Mouse (Mus musculus): ENCODE measurements at regions not wholly inside any gene's neighbourhood (a gene's known extent, or its start where the extent isn't known, plus 50 kb on each side); places are given as distances from the start of the nearest gene placed in this dataset.

DNA sequence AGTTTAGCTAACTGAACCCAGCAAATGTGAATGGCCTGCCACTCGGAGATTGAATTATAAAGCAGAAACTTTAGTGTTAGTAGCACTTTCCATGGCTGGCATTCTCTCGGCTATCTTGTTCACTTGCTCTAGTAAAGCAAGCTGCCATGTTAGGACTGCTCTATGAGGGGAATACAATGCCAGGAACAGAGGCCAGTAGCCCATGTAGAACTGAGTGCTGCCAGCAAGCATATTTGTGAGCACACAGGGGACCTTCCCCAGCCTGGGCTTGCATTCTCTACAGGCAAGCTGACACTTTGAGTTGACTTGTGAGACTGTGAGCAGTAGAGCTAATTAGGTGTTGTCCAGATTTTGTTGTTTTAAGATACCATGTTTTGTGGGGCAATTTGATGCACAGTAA is 111.0 kb upstream of the Tdrd3 start:
- TF ChIP-seq HCFC1 (IDR thresholded peaks at IDR 0.05; ENCODE audit: borderline replicate concordance, insufficient read depth, low read length), result no peak
- no peak for TF ChIP-seq CHD2 (IDR thresholded peaks at IDR 0.05; ENCODE audit: low read depth, low read length)
- no peak for TF ChIP-seq ZNF384 (IDR thresholded peaks at IDR 0.05; ENCODE audit: low read depth, low read length)
- no peak for TF ChIP-seq MAFK (IDR thresholded peaks at IDR 0.05; ENCODE audit: insufficient read depth, low read depth, low read length)
- TF ChIP-seq ZC3H11A (IDR thresholded peaks at IDR 0.05; ENCODE audit: borderline replicate concordance, low read depth, low read length), result no peak
